Mouse (Mus musculus) heart, adult 8-10 months (tissue): ENCODE data around the gene Inca1. TPM values are rescaled to one million over a fixed set of nuclear protein-coding genes. Genes with fewer than 3 reads are reported as not detected.

Experiments
- DNase-seq: peaks from one replicate; pipeline ENCODE4 v3.0.0; 2022; ENCODE audit warnings: low spot score
- total RNA-seq, 4 experiments: library from RNA; stranded (reverse); gene quantifications; 2 replicates each; pipeline ENCODE4 v1.2.4; 2022

Inca1 gene
- total RNA-seq, 4 experiments from 2014 or later: 5.1 to 6.7 (median 5.6) TPM

GRCm38 (mm10) chr11:70653345-70654197 is 46.4 kb downstream of the Inca1 start:
- DNase-seq: peak; percentile 46

GRCm38 (mm10) chr11:70652884-70653344 is 47.0 kb downstream of the Inca1 start:
- DNase-seq: no peak

- no peak for DNase-seq
Measured at GRCm38 (mm10) chr11:70652029-70652883, 47.7 kb downstream of the Inca1 start.

- no peak for DNase-seq
Measured at GRCm38 (mm10) chr11:70651391-70651790, 48.6 kb downstream of the Inca1 start.

GRCm38 (mm10) chr11:70650322-70651175 is 49.4 kb downstream of the Inca1 start:
- DNase-seq: no peak

GRCm38 (mm10) chr11:70649185-70649734 is 50.7 kb downstream of the Inca1 start:
- DNase-seq: no peak

- DNase-seq: no peak
Measured at GRCm38 (mm10) chr11:70648512-70648911, 51.4 kb downstream of the Inca1 start.

- DNase-seq: no peak
Measured at GRCm38 (mm10) chr11:70647716-70648420, 52.1 kb downstream of the Inca1 start.

GRCm38 (mm10) chr11:70646691-70647650 is 53.0 kb downstream of the Inca1 start, which contains the start of the genes Rnf167 and Slc25a11:
Gene Rnf167 (plus strand): TSS chr11:70647235.
Gene Slc25a11 (minus strand): TSS chr11:70647479.
- DNase-seq: peak; percentile 96

- no peak for DNase-seq
Measured at GRCm38 (mm10) chr11:70646259-70646555, 53.7 kb downstream of the Inca1 start.

- no peak for DNase-seq
Measured at GRCm38 (mm10) chr11:70645461-70646258, 54.3 kb downstream of the Inca1 start.

- no peak for DNase-seq
Measured at GRCm38 (mm10) chr11:70644564-70645103, 55.3 kb downstream of the Inca1 start.

GRCm38 (mm10) chr11:70643051-70643450 is 56.9 kb downstream of the Inca1 start:
- DNase-seq: no peak

GRCm38 (mm10) chr11:70641241-70641640 is 58.7 kb downstream of the Inca1 start:
- no peak for DNase-seq

GRCm38 (mm10) chr11:70639976-70640375 is 60.0 kb downstream of the Inca1 start:
- no peak for DNase-seq

GRCm38 (mm10) chr11:70638714-70639278 is 61.2 kb downstream of the Inca1 start, which contains the start of gene Gp1ba:
Gene Gp1ba (plus strand): TSS chr11:70639122.
- DNase-seq: no peak
